Mouse (Mus musculus): ENCODE results near the gene Cast.

Cast gene

DNA sequence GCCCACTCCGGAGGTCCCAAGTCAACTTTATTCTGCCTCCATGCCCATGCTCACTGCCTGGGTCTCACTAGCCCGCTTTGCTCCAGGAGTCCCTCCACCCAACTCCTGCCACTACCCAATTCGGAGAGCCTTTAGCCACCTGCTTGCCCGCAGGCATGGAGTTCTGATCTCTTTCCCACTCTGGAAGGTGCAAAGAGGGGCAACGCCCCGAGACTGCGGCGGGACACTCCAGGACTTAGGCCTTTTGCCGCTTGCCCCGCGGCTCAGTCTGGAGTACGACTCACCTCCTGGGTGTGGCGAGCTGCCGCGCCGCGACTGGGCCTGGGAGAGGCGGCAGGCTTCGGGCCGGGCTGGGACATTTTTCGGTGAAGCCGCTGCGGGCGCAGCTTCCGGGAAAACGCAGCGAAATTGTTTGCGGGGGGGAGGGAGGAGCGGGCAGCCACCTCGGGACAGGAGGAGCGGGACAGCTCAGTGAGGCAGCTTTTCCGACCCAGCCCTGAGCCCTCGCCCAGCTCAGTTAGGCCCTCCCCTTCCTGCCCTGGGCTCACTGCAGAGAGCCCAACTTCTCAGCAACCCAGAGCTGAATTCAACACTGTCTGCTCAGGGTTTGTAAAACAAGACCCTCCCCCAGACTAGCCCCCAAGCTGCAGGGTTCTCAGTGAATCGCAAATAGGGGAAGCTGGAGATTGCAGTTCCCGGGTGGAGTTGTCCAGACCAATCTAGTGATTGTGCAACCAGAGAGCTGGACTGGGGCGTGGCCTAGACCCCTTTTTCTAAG lies at the start of gene Cast:
Gene Cast, minus strand, starts transcription at position 659 of the 778 bp plus-strand sequence.
- DNase-seq (ENCODE audit: low read depth, low spot score), result peak; percentile 80

DNA sequence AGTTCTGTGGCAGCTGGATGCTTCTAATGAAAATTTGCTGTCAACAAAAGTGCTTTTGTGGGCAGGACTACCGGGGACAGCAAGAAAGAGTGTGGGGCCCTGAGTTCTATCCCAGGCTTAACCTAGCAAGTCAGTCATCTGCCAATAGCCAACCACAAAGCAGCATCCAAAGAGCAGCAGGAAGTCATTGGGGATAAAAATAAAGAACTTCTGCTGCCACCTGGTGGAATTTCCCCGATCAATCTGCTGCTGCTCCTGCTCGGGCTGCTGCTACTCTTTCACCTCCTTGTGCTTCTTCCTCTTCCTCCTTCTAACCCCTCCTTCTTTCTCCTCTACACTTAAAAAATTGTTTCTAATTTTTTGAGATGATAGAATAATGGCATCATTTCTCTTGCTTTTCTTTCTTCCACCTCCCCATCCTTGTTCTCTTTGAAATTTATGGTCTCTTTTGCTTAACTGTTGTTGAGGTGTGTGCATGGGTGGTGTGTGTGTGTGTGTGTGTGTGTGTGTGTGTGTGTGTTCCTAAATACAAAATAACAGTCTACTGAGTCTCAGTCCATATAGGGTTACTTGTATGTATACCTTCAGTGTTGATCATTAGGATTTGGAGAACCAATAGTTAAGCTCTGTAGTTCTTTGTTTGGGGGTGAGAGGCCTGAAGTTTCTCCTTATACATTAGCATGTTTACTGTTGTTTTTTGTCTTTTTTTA lies 45.9 kb upstream of the Cast start:
- DNase-seq (ENCODE audit: low read depth, low spot score), result peak; percentile 88

DNA sequence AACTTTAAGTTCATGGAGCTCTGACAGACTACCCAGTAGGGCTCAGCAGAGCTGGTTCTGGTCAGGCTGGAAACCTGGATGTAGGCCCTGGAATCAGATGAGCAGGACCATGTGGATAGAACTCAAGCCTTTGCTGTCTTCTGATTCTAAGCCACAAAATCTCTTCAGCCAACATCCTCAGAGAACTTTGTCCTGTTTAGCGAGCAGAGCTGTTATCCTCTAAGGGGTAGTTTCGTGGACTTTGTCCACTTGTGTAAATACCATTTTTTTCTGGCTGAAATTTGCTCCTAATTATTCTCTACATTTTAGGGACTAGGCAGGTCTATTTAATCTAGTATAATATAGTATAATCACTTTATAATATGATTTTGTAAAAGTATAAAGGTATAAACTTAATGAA lies 42.2 kb upstream of the Cast start:
- no peak for DNase-seq (ENCODE audit: low read depth, low spot score)

DNA sequence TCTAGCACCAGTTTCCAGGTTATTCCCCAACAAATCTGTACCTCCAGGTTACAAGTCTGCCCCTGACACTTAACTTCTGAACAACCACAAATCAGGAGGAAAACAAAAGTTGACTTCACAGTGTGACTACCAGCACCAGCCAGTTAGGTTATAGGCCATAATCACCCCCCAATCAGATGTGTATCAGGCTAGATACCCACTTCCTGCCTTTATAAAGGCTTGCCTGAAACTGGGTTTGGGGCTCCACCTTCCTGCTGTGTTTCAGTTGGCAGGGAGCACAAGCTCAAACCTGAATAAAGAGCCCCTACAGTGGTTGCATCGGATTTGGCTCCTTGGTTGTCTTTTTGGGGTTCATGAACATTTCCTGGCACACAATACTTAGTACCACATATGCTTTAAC lies 37.3 kb upstream of the Cast start:
- DNase-seq (ENCODE audit: low read depth, low spot score), result peak; percentile 72

DNA sequence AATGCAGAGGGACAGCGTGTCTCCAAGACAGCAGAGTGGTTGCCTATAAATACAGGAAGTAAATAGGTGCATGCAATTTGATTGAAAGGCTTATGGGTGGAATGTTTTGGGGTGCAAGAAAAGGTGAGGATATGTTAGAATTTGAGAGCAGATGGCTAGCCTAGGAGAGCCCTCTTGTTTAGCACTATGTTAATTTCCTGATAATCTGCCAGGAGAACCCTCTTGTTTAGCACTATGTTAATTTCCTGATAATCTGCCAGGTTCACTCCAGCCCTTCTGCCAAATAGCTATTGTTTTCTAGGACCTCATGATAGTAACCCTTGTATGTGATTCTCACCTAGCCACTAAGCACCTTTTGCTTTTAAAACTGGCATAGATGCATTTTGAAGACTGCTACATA lies 25.9 kb upstream of the Cast start:
- DNase-seq (ENCODE audit: low read depth, low spot score), result no peak

DNA sequence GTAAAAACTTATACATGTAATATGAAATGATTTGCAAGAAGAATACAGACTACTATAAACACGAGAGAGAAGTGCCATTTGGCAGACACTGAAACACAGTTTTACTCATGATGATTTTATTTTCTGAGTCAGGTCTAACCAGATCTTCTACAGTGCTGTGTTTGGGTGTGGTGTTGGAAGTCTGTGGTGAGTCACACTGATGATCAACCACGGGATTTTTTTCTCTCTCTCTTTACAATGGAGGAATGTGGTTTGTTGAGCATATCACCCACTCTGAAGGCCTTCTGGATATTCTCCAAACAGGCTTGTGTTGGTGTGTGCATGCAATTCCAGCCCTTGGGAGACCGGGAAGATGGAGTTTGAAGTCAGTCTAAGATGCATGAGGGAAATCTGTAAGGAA lies 13.5 kb upstream of the Cast start:
- no peak for DNase-seq (ENCODE audit: low read depth, low spot score)

DNA sequence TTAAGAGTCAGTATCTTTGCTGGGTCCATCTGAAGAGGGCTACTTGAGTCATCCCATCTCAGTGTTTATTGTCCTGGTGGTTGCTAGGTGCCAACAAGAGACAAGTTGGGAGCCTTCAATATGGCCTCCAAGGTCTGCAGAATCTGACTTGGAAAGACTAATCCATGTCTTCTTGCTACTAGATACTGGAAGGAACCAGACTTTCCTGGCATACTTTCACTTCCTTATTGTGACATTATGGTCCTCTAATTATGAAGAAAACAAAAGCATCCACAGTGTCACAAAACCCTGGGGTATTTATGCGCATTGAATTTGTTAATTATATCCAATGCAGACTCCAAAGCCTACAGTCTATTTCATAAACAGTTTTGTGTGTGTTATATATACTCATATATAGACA lies 7.1 kb upstream of the Cast start:
- DNase-seq (ENCODE audit: low read depth, low spot score), result no peak

DNA sequence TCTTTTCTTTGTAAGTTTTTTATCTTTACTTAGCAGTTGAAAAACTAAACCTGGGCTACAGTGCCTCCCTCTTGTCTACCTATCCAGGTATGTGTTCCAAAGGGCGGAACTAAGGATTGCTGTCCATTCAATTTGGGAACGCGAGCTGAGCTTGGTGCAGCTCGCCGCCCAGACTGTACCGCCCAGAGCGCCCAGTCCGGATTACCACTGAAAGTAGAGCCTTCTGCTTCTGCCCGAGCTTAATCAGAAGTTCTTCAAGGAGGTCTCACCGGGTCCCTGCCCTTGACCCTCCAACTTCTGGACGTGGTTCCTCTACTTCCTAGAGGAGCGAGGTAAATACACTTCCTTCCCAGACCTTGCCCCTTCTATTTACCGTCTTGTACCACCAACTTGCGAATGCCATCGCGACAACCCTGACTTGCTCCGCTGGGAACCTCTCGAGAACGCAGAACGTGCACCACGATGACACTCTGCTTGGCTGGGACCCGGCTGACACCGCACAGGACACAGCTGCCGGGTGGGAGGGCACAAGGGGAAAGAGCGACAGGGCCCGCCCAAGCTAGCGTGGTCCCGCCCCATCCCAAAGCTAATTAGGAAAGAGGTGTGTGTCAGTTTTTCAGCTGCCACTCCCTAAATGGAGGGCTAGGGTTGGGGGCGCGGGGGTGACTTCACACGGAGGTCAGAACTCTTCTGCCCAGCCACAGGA lies 1.0 kb downstream of the Cast start:
- peak; percentile 88 for DNase-seq (ENCODE audit: low read depth, low spot score)

DNA sequence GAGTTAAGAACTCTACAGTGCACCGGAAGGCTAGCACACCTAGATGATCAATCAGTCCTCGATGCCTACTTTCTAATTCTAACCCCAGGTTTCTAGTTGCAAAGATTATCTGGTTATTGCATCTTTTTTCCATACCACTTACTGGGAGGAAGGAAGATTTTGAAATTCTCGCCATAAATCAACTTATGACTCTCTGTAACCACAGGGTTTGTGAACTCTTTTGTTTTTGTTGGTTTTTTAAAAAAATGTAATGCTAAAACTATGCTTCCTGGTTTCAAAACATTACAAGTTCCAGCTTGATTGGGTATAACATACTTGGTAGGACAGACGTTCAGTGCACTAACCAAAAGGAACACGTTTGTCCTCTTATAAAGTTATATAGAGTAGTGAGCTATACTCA lies 1.7 kb downstream of the Cast start:
- DNase-seq (ENCODE audit: low read depth, low spot score), result peak; percentile 37

DNA sequence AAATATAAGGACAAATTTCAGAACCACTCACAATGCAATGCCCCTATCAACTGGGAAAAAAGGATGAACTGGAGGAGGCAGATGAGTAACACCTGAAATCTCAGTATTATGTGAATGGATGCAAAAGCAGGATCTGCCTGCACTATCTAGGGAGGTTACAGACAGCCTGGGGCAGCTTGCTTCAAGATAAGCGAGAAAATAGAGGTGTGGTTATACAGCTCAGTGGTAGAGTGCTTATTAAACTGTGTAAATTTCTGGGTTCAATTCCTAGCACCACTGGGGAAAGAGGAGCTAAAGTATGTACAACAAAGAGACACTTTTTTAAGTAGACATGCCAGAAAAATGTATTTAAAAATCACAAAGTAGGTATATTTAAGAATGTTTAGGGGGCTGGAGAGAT lies 14.2 kb downstream of the Cast start:
- DNase-seq (ENCODE audit: low read depth, low spot score), result no peak

DNA sequence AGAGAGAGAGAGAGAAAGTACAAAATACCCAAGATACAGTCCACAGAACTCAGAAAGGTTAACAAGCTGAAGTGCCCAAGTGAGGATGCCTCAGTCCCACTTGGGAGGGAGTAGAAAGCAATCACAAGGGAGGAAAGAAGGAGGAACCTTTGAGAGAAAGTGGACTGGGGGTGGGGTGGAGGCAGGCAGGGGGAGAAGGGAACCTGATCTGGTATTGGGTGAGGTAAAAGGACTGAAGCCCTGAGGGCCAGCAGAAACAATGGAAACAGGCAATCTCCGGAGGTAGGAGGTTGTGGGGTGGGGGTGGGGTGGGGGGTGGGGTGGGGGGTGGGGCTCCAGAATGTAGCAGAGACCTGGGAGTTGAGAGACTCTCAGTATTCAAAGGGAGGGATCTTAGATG lies 20.9 kb downstream of the Cast start:
- no peak for DNase-seq (ENCODE audit: low read depth, low spot score)

DNA sequence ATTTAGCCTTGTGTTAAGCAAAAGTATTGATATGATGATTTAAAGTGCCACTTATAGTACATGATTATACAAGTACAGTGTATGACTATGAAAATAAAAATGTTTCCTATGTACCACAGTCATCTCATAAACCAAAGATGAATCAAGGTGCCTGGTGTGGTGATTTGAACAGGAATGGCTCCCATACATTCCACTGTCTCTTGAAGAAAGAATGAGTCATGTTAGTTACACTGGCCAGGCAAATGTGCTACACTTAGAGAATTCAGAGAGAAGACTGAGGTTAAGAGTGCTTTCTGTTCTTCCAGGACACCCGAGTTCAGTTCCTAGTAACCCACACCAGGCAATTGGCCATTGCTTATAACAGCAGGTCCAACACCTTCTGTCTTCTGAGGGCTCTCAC lies 36.5 kb downstream of the Cast start:
- no peak for DNase-seq (ENCODE audit: low read depth, low spot score)

DNA sequence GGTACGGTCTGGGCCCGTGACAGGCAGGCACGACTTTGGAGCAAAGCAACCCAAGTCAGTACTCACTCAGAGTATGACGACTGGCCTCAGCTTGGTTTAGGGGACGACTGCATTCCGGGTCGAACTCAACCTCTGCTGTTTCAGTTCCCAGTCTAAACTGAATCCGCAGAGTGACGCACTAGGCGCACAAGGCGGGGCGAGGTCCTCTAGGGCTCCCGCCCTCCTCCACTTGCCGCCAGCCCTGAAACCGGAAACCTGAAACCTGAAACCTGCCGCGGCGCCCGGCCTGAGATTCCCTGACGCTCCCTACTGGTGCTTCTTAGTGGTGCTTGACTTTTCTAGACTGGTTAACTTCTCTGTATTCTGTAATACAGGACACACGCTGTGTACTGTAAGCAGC lies 38.1 kb downstream of the Cast start:
- DNase-seq (ENCODE audit: low read depth, low spot score), result peak; percentile 96

DNA sequence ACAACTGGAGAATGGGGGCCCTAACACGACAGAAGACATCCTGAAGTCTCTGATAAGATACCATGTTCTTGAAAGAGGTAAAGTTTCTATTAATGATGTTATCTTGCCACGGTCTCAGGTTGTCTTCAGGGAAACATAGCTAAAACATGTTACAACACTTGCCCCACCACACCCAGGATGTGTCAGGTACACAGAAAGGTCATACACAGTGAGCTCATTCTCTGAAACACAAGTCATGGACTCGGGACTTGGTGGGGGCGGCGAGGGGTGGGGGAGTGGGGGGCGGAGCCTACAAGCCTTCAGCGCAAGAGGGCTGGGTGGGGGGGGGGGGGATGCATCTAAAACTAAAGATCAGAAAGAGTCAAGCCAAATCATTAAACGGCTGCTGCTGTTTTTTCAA lies 38.7 kb downstream of the Cast start:
- peak; percentile 79 for DNase-seq (ENCODE audit: low read depth, low spot score)

DNA sequence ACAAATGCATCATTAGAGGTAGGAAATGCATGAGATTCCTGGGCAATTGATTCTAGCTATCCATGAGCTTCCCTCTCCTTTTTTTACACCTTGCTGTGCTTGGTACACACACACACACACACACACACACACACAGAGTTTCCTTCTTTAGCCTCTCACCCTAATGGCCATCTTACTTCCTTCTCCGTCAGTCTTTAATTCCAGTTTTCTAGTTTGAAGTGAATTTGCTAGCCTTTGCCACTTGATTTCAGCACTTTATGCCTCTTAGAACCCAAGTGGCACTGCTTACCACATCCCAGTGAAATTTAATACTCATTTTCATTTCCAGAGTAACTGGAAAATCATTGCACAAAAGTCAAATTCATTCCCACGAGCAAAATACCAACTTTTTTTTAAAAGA lies 41.4 kb downstream of the Cast start:
- no peak for DNase-seq (ENCODE audit: low read depth, low spot score)

DNA sequence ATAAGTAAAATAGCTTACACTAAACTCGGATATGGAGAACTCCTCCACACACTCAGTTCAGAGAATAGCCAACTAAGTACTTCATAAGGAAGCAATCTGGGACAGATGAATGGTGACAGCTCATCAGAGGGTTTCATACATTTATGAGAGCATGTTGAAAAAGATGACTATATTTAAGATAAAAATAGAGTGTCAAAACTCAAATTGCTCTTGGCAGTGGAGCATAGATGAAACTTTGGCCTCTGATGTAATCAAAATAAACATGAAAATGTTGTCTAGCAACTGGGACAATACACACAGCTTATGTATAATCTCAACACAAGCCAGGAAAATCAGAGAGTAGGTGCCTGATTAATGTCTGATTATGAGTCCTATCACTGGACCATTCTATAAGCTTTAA lies 45.9 kb downstream of the Cast start:
- DNase-seq (ENCODE audit: low read depth, low spot score), result no peak

DNA sequence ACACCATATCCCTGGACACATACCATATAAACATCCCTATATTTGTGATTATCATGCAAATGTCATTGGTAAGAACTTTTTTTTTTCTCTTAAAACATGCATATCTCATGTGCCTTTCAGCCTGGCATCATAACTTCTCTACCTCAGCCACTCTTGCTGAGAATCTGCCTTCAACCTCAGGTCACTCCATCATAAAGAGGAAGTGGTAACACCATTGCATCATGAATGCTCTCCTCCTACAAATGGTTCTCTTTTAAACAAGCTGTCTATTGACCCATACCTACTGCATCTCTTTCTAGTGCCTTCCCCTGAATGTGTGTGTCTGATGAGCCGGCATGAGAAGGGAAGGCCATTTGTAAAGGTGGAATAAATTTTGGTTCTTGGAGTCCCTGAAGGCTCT lies 49.5 kb downstream of the Cast start:
- DNase-seq (ENCODE audit: low read depth, low spot score), result no peak

DNA sequence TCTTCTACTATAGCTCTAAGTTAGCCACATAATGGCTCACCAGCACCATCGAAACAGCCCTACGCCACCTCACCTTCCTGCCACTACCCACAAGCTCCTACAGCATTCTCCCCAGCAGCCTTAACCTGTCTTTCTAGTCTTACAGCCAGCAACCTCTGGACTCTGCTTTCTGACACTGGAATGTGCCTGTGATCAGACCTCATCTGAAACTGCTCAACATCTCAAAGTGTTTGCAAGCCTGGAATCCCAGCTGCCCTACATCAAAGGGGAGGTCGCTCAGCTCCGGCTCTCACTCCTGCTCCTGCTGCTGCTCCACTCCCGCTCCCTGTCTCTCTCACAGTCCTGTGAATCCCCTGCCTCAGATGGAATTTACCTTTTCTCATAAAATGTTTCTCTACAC lies 65.4 kb downstream of the Cast start:
- DNase-seq (ENCODE audit: low read depth, low spot score), result no peak

DNA sequence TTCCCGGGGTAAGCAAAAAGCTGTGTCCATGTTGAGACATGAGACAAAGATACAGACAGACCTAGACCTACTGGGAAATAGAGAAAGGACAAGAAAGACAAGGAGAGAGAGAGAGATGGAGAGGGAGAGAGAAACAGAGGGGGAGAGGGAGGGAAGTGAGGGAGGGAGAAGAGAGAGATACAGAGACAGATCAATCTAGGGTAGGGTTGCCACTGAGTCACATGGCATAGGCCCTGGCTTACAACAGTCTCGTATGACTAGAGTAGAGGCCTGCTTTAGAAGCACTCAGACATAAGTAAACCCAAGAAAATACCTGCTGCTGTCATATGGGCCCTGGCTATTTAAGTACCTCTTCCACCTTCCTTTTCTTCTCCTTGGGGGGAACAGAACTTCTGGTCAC lies 72.2 kb downstream of the Cast start:
- DNase-seq (ENCODE audit: low read depth, low spot score), result no peak

DNA sequence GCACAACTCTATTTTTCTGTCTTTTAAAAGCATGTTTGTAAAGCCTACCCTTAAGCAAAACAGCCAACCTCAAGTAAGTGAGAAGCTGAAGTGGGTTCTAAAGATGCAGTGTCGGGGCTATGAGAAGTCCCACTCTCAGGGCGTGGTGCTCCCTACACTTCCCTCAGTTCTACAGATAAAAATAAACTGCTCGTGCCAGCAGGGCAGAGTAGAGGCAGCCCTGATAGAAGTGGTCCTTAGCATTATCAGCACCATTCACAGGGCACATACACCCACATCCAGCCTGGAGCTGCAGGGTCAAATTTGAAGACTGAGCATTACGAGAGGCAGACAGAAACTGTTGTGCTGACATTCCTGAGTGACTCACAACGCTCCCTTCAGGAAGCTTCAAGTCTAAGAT lies 72.8 kb downstream of the Cast start:
- DNase-seq (ENCODE audit: low read depth, low spot score), result no peak

DNA sequence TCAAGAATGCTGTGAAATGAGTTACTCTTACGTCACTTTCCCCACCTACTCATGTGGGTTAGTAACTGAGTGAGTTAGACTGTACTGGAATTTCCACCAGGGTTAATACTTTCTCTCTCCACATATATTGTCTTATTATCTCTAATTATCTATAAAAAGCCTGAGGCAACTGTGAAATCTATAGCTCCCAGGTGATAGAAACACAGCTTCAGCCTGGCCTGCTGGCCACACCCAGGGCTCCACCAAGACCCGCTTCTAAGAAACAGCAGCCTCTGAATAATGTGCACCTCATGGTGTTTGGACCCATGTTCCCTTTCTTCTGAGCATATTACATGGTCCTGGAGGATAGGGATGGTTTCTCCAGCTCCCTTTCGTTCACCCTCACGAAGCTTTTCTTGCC lies 74.9 kb downstream of the Cast start:
- DNase-seq (ENCODE audit: low read depth, low spot score), result no peak

DNA sequence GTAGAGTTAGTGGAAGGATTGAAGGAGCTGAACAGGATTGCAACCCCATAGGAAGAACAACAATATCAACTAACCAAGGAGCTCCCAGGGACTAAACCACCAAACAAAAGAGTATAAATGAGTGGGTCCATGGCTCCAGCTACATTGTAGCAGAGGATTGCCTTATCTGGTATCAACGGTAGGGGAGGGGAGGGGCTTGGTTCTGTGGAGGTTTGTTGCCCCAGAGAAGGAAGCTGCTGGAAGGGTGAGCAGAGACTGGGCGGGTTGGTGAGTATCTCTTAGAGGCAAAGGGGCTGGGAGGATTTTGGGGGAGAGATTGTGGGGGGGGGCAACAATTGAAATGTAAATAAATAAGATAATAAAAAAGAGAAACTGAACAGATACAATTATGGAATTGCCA lies 89.6 kb downstream of the Cast start:
- DNase-seq (ENCODE audit: low read depth, low spot score), result no peak

DNA sequence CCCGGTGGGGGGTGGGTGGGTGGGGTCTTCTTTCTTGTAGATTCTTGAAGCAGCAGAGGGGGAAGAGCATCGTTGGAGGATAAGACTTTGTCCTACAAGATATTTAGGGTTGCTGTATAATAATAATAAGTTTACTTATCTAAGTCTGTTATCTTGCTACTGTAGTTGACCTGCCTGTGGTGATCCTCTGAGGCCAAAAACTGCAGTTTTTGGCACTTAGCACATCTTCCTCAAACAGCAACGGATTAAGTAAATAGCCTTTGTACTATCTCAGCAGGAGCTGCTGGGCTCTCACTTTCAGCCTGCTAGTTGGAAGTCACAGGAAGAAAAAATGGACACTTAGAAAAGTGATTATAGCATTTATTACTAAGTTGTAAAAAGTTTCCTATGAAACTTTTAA lies 112.4 kb downstream of the Cast start:
- DNase-seq (ENCODE audit: low read depth, low spot score), result no peak

All from CD4-positive, CD25-positive, alpha-beta regulatory T cell, adult 2 months (primary cell).